Mouse (Mus musculus) retina, postnatal 7 days (tissue): ENCODE measurements at regions not wholly inside any gene's neighbourhood (a gene's known extent, or its start where the extent isn't known, plus 50 kb on each side); places are given as distances from the start of the nearest gene placed in this dataset.

Experiments
- DNase-seq: peaks from one replicate; pipeline ENCODE4 v3.0.0-alpha.2; 2012; ENCODE audit warnings: low read depth, low spot score

DNA sequence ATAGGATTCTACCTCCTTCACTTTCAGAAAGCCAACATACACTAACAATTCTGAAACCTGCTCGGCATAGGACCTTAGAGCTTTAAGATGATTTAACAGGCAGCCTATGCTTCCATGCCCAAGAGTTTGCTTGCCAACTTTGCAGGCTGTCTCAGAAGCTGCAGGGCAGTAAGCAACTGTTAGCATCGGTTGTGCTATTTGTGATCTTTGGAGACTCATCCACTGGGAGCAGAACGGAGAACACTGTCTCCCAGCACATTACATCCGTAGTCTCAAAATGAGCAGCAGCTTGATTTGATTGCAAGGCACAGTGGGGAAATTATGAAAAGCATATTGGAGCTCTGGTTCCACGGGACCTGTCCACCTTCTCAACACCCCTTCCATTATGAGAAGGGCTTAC lies 108.5 kb upstream of the Pter start:
- no peak for DNase-seq

GRCm38 (mm10) chr2:12825902-12826301 lies 97.9 kb upstream of the Pter start:
- no peak for DNase-seq

GRCm38 (mm10) chr2:12833579-12833978 lies 90.3 kb upstream of the Pter start:
- DNase-seq = no peak

GRCm38 (mm10) chr2:12866543-12866942 lies 57.3 kb upstream of the Pter start:
- DNase-seq = no peak

DNA sequence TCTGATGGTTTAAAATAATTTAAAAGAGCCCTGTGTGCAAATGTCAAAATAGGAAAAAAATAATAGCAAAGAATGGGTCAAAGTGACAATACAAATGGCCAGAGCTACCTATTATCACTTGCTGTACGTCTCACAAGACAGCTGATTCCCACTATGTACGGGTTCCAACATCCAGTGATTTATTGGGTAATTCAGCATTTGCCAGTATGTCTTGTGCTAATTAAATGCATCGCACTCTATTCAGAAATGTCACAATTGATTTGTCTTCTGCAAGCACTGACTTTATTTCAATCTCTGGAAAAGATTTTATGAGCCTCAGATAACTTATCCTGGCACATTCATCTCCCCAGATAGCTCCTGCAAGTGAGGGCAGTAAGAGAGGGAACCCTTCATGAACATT lies 55.1 kb upstream of the Pter start:
- DNase-seq = no peak
